Mouse (Mus musculus) activated CD4-positive, CD25-positive, alpha-beta regulatory T cell, adult 4 months (primary cell): ENCODE results near the gene Tmem35b. TPM values are rescaled to one million over a fixed set of nuclear protein-coding genes. Genes with fewer than 3 reads are reported as not detected.
A peak's percentile ranks its signal among the peaks of the same experiment; 100 is the strongest.
"Not testable (repeated sequence)": the region's sequence is repeated elsewhere in the genome, so short reads cannot be mapped to it uniquely, and the experiment has no call there.

Experiments
- ATAC-seq: one replicate; pipeline ENCODE4 v1.8.0; 2017
- polyA plus RNA-seq, 2 experiments: library from polyadenylated mRNA; unstranded; fragments of 100-300 nt; shearing (Covaris generic); gene quantifications; one replicate each; pipeline ENCODE4 v1.2.1; 2017

Gene Tmem35b
- 10 to 100 TPM; 13.9 to 16.6 TPM for polyA plus RNA-seq

- ATAC-seq: no peak
These were observed at the start of gene Tmem35b for GRCm38 (mm10) chr4:127123391-127123790. Gene Tmem35b (plus strand): TSS chr4:127123691.

GRCm38 (mm10) chr4:127074915-127075314, 48.6 kb upstream of the Tmem35b start:
- ATAC-seq: no peak

GRCm38 (mm10) chr4:127076875-127077548, 46.5 kb upstream of the Tmem35b start, which contains the start of gene Zmym6:
Gene Zmym6 (plus strand): TSS chr4:127077383.
- peak; percentile 95 for ATAC-seq

- ATAC-seq: no peak
These were observed 42.7 kb upstream of the Tmem35b start for GRCm38 (mm10) chr4:127080806-127081205.

GRCm38 (mm10) chr4:127083131-127083530, 40.4 kb upstream of the Tmem35b start:
- ATAC-seq: no peak

GRCm38 (mm10) chr4:127085761-127086160, 37.7 kb upstream of the Tmem35b start:
- ATAC-seq: no peak

- ATAC-seq: no peak
These were observed 32.3 kb upstream of the Tmem35b start for GRCm38 (mm10) chr4:127091188-127091587.

- ATAC-seq: no peak
These were observed 28.4 kb upstream of the Tmem35b start for GRCm38 (mm10) chr4:127095090-127095489.

- ATAC-seq: not testable (repeated sequence)
These were observed 23.9 kb upstream of the Tmem35b start for GRCm38 (mm10) chr4:127099552-127099951.

GRCm38 (mm10) chr4:127107566-127107965, 15.9 kb upstream of the Tmem35b start:
- ATAC-seq: no peak

- ATAC-seq: no peak
These were observed 12.9 kb upstream of the Tmem35b start for GRCm38 (mm10) chr4:127110570-127110969.

GRCm38 (mm10) chr4:127124331-127124730, 840 bp downstream of the Tmem35b start:
- ATAC-seq: no peak

- peak; percentile 98 for ATAC-seq
These were observed 2.5 kb downstream of the Tmem35b start for GRCm38 (mm10) chr4:127125834-127126463.

- ATAC-seq: no peak
These were observed 11.2 kb downstream of the Tmem35b start for GRCm38 (mm10) chr4:127134687-127135086.

GRCm38 (mm10) chr4:127137591-127137990, 14.1 kb downstream of the Tmem35b start:
- no peak for ATAC-seq

- ATAC-seq: no peak
These were observed 15.0 kb downstream of the Tmem35b start for GRCm38 (mm10) chr4:127138486-127138885.

- ATAC-seq: no peak
These were observed 26.5 kb downstream of the Tmem35b start for GRCm38 (mm10) chr4:127150031-127150430.

- ATAC-seq: no peak
These were observed 29.9 kb downstream of the Tmem35b start for GRCm38 (mm10) chr4:127153345-127153744.

GRCm38 (mm10) chr4:127155757-127156156, 32.3 kb downstream of the Tmem35b start:
- ATAC-seq: no peak

- ATAC-seq: no peak
These were observed 34.3 kb downstream of the Tmem35b start for GRCm38 (mm10) chr4:127157746-127158145.

GRCm38 (mm10) chr4:127163926-127164325, 40.4 kb downstream of the Tmem35b start:
- no peak for ATAC-seq

- no peak for ATAC-seq
These were observed 43.6 kb downstream of the Tmem35b start for GRCm38 (mm10) chr4:127167096-127167495.

- no peak for ATAC-seq
These were observed 44.2 kb downstream of the Tmem35b start for GRCm38 (mm10) chr4:127167731-127168130.

GRCm38 (mm10) chr4:127168211-127168913, 44.9 kb downstream of the Tmem35b start:
- no peak for ATAC-seq
